Mouse (Mus musculus): ENCODE results near the gene Gpsm3. TPM values are rescaled to one million over a fixed set of nuclear protein-coding genes. Genes with fewer than 3 reads are reported as not detected.
A peak's percentile ranks its signal among the peaks of the same experiment; 100 is the strongest.

Gene Gpsm3
- total RNA-seq, 2 experiments from 2014 or later, result 5.1 to 5.6 TPM

- DNase-seq, result no peak
- intact Hi-C loops (cut with DNase I), result no loop called here
These were observed 13.0 kb upstream of the Gpsm3 start for GRCm38 (mm10) chr17:34576577-34576976.

GRCm38 (mm10) chr17:34578070-34578469 lies 11.5 kb upstream of the Gpsm3 start:
- DNase-seq, result no peak
- intact Hi-C loops (cut with DNase I), result no loop called here

GRCm38 (mm10) chr17:34582528-34582927 lies 7.1 kb upstream of the Gpsm3 start:
- intact Hi-C loops (cut with DNase I), result no loop called here
- DNase-seq, result no peak

- intact Hi-C loops (cut with DNase I), result no loop called here
- no peak for DNase-seq
These were observed 6.2 kb upstream of the Gpsm3 start for GRCm38 (mm10) chr17:34583397-34583796.

GRCm38 (mm10) chr17:34583819-34584218 lies 5.8 kb upstream of the Gpsm3 start:
- intact Hi-C loops (cut with DNase I), result no loop called here
- no peak for DNase-seq

- intact Hi-C loops (cut with DNase I), result no loop called here
- no peak for DNase-seq
These were observed 4.5 kb upstream of the Gpsm3 start for GRCm38 (mm10) chr17:34585121-34585520.

- no peak for DNase-seq
- intact Hi-C loops (cut with DNase I), result loop anchor here (2.0 kb wide), 1 partner anchor 19 kb away; no protein-coding TSS in a partner anchor
These were observed 3.5 kb upstream of the Gpsm3 start for GRCm38 (mm10) chr17:34585877-34586771.

- intact Hi-C loops (cut with DNase I), result loop anchor here (2.0 kb wide), 1 partner anchor 20 kb away; no protein-coding TSS in a partner anchor
- DNase-seq, result peak; percentile 84 to 87
These were observed 2.7 kb upstream of the Gpsm3 start for GRCm38 (mm10) chr17:34586796-34587422.

- intact Hi-C loops (cut with DNase I), result loop anchor here (2.0 kb wide), 1 partner anchor 21 kb away; no protein-coding TSS in a partner anchor
- DNase-seq, result peak; percentile 98
These were observed 2.2 kb upstream of the Gpsm3 start for GRCm38 (mm10) chr17:34587423-34587811.

- DNase-seq, result no peak
- intact Hi-C loops (cut with DNase I), result loop anchor here (2.0 kb wide), 1 partner anchor 21 kb away; no protein-coding TSS in a partner anchor
These were observed 1.8 kb upstream of the Gpsm3 start for GRCm38 (mm10) chr17:34587814-34588213.

GRCm38 (mm10) chr17:34588767-34589166 lies 839 bp upstream of the Gpsm3 start:
- intact Hi-C loops (cut with DNase I), result no loop called here
- DNase-seq, result no peak

- intact Hi-C loops (cut with DNase I), result no loop called here
- no peak for DNase-seq
These were observed 400 bp upstream of the Gpsm3 start for GRCm38 (mm10) chr17:34589206-34589605.

- intact Hi-C loops (cut with DNase I), result no loop called here
- DNase-seq, result no peak
These were observed 765 bp downstream of the Gpsm3 start for GRCm38 (mm10) chr17:34590154-34590987.

- intact Hi-C loops (cut with DNase I), result no loop called here
- DNase-seq, result peak in 1 of 2 experiments; percentile 53
These were observed 1.7 kb downstream of the Gpsm3 start, which contains the start of gene Pbx2 for GRCm38 (mm10) chr17:34591029-34591993. Gene Pbx2, plus strand, starts transcription at chr17:34591266.

GRCm38 (mm10) chr17:34591994-34592375 lies 2.4 kb downstream of the Gpsm3 start:
- peak; percentile 90 to 91 for DNase-seq
- intact Hi-C loops (cut with DNase I), result no loop called here

- intact Hi-C loops (cut with DNase I), result no loop called here
- DNase-seq, result peak; percentile 48 to 54
These were observed 3.3 kb downstream of the Gpsm3 start for GRCm38 (mm10) chr17:34592581-34593549.

- intact Hi-C loops (cut with DNase I), result no loop called here
- DNase-seq, result peak in 1 of 2 experiments; percentile 38
These were observed 4.3 kb downstream of the Gpsm3 start for GRCm38 (mm10) chr17:34593752-34594525.

- intact Hi-C loops (cut with DNase I), result no loop called here
- DNase-seq, result no peak
These were observed 6.5 kb downstream of the Gpsm3 start for GRCm38 (mm10) chr17:34596098-34596497.

All from heart, postnatal 10 days (tissue).